Mouse (Mus musculus): Measurements from ENCODE around the gene Fntb.

Gene Fntb

DNA sequence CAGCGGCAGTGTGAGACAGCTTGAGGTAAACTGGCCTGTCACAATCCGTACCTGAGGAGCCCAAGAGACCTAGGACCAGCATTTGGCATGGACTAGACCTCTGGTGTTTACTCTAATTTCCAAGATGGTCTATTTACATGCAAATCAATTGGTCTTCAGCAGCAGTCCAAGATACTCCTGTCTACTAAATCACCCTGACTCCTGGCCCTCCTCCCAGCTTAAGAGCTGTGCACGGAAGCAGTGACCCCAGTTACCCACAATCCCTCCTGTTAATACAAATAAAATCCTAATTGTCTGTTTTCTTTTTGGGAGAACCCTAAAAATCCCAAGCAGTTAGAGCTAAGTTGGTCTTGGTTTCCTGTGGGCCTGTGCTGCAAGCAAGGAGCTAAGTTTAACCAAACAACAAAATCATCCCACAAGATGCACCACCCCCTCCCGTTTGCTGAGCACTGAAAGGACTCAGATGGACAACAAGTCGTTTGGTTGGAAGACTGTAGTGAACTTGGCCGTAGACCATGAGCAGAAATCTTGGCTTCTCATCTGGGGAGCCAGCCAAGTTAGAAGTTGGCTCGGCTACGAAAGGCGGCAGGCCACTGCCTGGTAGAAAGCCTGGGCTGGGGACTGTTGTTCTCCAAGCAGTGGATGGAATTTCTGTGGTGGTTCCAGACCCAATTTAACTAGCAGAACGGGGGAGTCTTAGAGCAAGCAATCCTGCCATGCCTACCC, 189.5 kb downstream of the Fntb start:
- peak; percentile 68 to 69 for DNase-seq (ENCODE audit: low spot score in 2 of 2)

DNA sequence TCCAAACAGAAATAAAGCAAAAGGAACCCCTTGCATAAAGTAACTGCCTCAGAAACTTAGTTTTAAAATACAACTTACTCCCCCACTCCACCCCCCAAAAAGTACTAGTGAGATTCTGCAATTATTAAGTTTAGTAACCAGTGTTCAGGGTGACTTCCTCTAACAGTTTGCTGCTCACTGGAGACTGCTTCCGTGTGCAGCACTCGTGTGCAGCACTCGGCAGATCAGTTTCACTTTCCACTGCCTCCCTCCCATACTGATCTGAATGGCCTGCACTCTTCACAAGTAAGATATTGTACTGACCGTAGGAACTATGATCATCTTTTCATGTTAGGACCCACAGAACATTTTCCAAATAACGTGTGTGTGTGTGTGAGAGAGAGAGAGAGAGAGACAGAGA, 192.3 kb downstream of the Fntb start:
- DNase-seq (ENCODE audit: low spot score in 2 of 2) = no peak

DNA sequence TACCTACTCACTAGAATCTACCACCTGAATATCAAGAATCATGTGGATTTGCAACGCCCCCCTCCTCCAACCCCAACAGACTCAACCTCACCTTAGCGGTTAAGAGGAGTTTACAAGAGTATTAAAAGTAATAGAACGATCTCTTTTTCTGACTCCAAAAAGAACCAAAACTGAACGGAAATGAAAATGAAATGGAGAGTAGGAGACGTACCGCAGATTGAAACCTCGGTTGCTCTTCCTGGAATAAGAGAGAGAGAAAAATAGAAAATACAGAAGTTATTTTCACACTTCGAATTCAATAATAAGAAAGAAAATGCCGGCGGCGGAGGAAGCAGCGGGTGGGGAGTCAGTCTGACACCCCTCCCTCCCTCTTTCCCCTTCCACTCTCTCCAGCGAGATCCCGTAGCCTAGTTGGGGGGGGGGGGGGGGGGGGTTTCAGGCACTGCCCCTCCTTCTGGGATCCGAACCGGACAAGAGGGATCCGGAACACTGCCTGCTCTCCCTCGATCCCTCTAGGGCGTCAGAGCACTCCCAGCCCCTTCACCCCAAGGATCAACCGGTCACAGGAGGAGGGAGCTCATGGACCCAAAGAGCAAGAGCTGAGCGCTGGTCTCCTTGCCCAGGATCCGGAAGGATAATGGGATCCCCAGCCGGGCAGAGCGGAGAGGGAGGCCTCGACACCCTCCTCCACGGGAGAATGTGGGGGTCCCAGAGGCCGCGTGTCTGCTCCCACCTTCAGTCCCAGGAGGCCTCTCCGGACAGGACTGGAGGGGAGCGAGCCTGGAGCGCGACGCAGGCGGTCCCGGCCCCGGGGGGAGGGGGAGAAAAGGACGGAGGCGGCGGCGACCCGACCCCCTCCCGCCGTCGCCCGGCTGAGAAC, 195.9 kb downstream of the Fntb start:
- DNase-seq (ENCODE audit: low spot score in 2 of 2) = no peak

DNA sequence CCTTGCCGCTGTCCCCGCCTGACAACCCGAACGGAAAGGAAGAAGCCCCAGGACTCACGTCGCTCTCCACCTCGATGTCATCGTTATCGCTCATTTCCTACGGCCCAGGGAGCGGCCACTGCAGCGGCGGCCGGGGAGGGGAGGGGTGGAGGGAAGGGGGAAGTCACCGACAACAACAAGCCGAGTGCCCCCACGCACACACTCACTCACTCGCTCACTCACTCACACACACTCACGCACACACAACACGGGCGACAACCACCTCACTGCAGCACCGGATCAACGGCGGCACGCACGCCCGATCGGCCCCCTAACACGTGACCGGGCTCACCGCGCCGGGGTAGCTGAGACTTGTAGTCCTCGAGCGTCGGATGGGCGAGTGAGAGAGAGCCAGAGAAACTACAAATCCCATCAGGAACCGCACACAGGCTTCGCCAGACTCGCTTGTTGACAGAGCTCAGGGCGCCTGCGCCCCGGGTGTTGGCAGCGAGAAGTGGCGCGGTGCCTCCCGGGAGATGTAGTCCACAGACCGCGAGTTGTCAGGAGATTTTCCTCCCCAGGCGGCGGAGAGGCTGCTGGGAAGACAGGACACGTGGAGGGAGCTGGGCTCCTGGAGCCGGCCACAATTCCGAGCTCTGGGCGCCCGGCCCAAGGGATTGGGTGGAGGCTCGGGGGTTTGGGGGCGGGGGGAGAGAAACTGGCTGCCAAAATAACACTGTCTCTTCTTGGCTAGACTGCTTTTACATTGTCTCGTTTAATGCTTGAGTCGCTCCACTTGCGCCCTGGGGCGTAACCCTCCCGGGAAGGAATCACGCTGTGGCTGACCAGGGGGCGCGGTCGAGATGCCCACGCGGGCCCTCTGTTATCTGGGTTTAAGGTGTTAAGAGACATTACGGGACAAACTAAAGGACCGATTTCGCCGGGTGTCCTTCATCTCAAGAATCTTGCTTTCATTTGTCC, 196.8 kb downstream of the Fntb start, which contains the start of gene Max:
Gene Max, minus strand, starts transcription at position 270 of the 960 bp plus-strand sequence.
- DNase-seq (ENCODE audit: low spot score in 2 of 2) = peak; percentile 100

DNA sequence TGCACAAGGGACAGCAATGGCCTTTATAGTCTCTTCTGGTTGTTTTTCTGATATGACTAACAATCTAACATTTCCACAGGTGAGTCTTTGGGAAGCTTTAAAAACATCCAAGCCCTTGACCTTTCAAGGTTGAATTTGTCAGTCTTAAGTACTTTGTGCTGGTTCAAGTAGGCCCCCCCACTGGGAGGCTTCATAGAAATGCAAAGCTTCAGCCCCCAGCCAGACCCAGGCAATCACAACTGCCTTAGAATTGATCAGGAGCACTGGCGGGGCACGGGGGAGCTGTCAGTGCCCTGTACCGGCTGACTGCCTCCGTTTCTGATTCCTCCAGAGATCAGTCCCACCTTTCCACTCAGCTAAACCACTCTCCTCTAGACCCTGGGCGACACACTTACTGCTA, 199.7 kb downstream of the Fntb start:
- DNase-seq (ENCODE audit: low spot score in 2 of 2) = no peak

DNA sequence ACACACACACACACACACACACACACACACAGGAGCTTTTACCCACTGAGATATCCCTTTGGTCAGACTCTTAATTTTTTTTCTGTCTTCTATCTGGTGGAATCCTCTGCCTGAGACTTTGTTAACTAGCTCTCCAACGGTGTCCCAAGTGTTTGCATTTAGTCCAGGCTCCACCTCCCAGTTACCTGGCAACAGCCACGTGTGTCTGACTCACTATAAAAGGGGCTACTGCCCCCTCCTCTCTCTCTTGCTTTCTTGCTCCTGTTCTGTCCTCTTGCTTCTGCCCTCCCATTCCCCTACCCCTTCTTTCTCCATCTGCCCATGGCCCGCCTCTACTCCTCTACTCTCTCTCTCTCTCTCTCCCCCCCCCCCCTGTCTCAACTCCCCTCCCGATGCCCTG, 200.5 kb downstream of the Fntb start:
- DNase-seq (ENCODE audit: low spot score in 2 of 2) = no peak
